Mouse (Mus musculus) olfactory bulb, adult 2 months (tissue): ENCODE results near the gene Mthfd1l.

ENCODE experiments used
- CTCF ChIP-seq: fragments of 200-500 bp; IDR thresholded peaks from 2 replicates; pipeline ENCODE4 v1.5.1; 2012; ENCODE audit warnings: low read depth, mild to moderate bottlenecking, low read length, moderate library complexity; ENCODE audit not compliant: insufficient read depth
- POLR2A ChIP-seq: fragments of 200-500 bp; IDR thresholded peaks from 2 replicates; pipeline ENCODE4 v1.6.1; 2012; ENCODE audit warnings: mild to moderate bottlenecking, low read depth, low read length, moderate library complexity; ENCODE audit not compliant: insufficient read depth

DNA sequence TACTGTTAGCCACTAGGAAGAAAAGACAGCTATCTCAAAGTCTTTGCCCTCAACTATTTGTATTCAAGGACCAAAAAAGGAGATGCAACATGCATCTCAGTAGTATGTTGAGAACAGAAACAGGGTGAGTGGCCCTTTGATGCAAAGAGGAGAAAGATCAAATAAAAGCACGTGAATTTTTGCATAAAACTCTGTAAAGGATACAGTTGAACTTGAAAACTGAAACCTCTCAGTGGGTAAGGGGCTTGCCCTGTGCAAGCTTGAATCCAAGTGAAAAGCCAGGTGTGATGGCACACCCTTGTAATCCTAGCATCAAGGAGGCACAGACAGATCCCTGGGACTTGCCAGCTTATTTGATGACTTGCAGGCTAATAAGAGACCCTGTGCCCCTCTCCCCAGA, 151.2 kb downstream of the Mthfd1l start:
- TF ChIP-seq POLR2A (no peak), CTCF (no peak)
